Mouse (Mus musculus): ENCODE data around the gene Aldh1a2. TPM values are rescaled to one million over a fixed set of nuclear protein-coding genes. Genes with fewer than 3 reads are reported as not detected.

The Aldh1a2 gene
- polyA plus RNA-seq, 1 experiment from 2014 or later = 31.8 TPM

GRCm38 (mm10) chr9:71269711-71270110, 54.1 kb downstream of the Aldh1a2 start:
- WGBS = 43% methylated on average over 5 of the region's 5 CpGs
- no peak overlapping the region for H3K4me2 ChIP-seq (replicated peaks)
- no peaks in the 10 kb centered on the region for H3K4me1 ChIP-seq
- H3K36me3 ChIP-seq = no peaks in the 10 kb centered on the region
- H3K27ac ChIP-seq (replicated peaks) = peak overlapping the region; percentile 51
- no peak overlapping the region for H3K4me3 ChIP-seq (replicated peaks)
- no peak overlapping the region for H3K9ac ChIP-seq
- ATAC-seq (ENCODE audit: insufficient number of reproducible peaks, low FRiP score, low TSS enrichment, low read depth) = no peak
- no peaks in the 10 kb centered on the region for H3K9me3 ChIP-seq (replicated peaks)
- H3K27me3 ChIP-seq = no peaks in the 10 kb centered on the region

DNA sequence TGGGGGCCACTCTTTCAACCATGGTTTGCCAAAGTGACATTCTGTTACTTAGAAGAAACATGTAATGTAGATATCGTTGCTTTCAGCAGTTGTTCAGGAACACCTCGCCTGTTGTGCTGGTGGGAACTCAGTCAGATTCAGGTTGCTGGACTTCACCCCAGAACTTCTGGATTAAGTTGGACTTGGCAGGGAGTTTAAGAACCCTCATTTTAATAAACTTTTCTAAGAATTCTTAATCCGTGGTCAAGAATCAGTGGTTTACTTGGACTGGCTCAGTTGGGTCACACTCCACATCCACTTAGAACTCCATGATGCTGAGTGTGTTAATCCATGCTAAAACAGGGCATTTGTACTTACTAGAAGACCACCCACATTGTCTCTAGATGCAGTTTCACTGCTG, 54.6 kb downstream of the Aldh1a2 start:
- Histone ChIP-seq H3K27me3 (no peaks in the 10 kb centered on the region), H3K4me1 (no peaks in the 10 kb centered on the region), H3K36me3 (no peaks in the 10 kb centered on the region), H3K4me2 (replicated peaks) (no peak overlapping the region), H3K9me3 (replicated peaks) (no peaks in the 10 kb centered on the region), H3K4me3 (replicated peaks) (no peak overlapping the region), H3K27ac (replicated peaks) (peak overlapping the region; percentile 51), H3K9ac (no peak overlapping the region)
- no peak for ATAC-seq (ENCODE audit: insufficient number of reproducible peaks, low FRiP score, low TSS enrichment, low read depth)
- WGBS = 71% methylated on average over 3 of the region's 3 CpGs

DNA sequence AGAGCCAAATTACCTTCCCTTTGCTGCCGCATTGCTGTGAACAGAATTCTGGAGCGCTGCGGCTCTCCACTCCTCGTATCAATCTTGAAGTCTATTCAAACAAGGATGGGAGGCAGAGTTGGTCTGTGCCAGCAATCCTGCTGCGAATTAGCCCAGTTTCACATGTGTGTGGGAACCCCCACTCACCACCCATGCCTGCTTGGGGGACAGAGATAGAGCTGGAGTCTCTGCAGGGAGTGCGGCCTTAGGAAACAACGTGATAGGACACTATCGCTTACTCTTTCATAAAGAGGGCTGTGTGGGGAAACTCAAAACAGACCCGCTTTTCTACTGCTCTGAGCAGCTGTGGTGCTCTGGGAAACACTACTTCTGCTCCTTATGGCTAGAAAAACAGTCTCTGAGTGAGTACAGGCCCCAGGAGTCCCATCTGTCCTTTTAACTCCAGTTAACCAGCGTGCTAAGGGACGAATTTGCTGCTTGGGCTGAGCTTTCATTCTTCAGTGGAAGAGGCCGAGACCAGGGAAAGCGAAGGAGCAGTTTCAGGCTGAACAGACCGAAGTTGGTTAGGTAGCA, 60.6 kb downstream of the Aldh1a2 start:
- no peak for ATAC-seq (ENCODE audit: insufficient number of reproducible peaks, low FRiP score, low TSS enrichment, low read depth)
- H3K4me2 ChIP-seq (replicated peaks) = no peak overlapping the region

DNA sequence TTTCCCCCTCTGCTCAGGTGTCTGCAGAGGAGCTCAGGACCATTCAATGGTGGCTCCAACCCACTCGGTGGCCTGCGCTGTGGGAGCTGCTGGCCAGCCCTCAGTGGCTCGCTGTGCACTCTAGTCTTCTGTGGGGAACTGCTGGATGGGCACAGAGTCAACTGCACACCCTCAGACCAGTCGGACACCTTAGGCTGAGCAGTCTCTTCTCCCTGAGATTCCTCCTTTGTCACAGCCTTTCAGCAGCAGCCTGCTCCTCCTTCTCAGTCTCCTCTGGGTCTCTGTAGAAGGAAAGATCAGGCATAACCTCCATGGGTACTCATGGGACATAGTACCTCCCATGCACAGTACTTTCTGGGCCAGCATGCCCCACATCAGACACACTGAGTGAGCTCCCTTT, 63.2 kb downstream of the Aldh1a2 start:
- ATAC-seq (ENCODE audit: insufficient number of reproducible peaks, low FRiP score, low TSS enrichment, low read depth) = no peak
- WGBS = 85% methylated on average over 4 of the region's 4 CpGs
- Histone ChIP-seq H3K9ac (no peak overlapping the region), H3K4me1 (peaks cover 3% of the 10 kb centered on the region; the same call in 1 of the 2 replicates), H3K27ac (replicated peaks) (no peak overlapping the region), H3K4me2 (replicated peaks) (no peak overlapping the region), H3K4me3 (replicated peaks) (no peak overlapping the region), H3K9me3 (replicated peaks) (no peaks in the 10 kb centered on the region), H3K27me3 (no peaks in the 10 kb centered on the region), H3K36me3 (no peaks in the 10 kb centered on the region)

More for the DNA sequence above, 60.6 kb downstream of the Aldh1a2 start:
- H3K4me3 ChIP-seq (replicated peaks) = no peak overlapping the region
- WGBS = 53% methylated on average over 14 of the region's 14 CpGs
- H3K36me3 ChIP-seq = no peaks in the 10 kb centered on the region
- no peak overlapping the region for H3K9ac ChIP-seq
- peak overlapping the region; percentile 55; the same call in 1 of the 2 replicates for H3K27ac ChIP-seq (replicated peaks)
- no peaks in the 10 kb centered on the region for H3K9me3 ChIP-seq (replicated peaks)
- H3K4me1 ChIP-seq = peaks cover 3% of the 10 kb centered on the region; the same call in 1 of the 2 replicates
- no peaks in the 10 kb centered on the region for H3K27me3 ChIP-seq

GRCm38 (mm10) chr9:71283156-71283555, 67.6 kb downstream of the Aldh1a2 start:
- H3K9me3 ChIP-seq (replicated peaks) = no peaks in the 10 kb centered on the region
- ATAC-seq (ENCODE audit: insufficient number of reproducible peaks, low FRiP score, low TSS enrichment, low read depth) = no peak
- no peaks in the 10 kb centered on the region for H3K4me1 ChIP-seq
- H3K27me3 ChIP-seq = no peaks in the 10 kb centered on the region
- H3K9ac ChIP-seq = no peak overlapping the region
- H3K36me3 ChIP-seq = no peaks in the 10 kb centered on the region
- no peak overlapping the region for H3K4me2 ChIP-seq (replicated peaks)
- no peak overlapping the region for H3K27ac ChIP-seq (replicated peaks)
- H3K4me3 ChIP-seq (replicated peaks) = no peak overlapping the region
- WGBS = 90% methylated on average over 7 of the region's 7 CpGs

DNA sequence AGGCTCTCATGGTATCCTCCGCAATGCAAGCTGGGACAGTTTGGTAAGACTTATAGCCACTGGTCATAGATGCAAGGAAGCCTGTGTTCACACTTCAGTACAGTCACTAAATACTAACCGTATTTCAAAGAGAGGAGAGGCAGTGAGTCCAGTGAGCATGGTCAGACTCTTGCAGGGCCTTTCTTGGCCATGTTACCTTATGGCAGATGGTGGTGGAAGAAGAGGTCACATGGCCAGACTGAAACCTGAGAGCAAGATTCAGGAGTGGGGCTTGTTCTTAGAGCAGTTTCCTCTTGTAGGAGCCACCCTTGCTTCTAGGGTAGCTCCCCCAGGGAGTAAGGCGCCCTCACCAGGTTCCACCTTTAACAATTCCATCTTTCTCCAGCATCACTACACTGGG, 69.6 kb downstream of the Aldh1a2 start:
- H3K27ac ChIP-seq (replicated peaks) = no peak overlapping the region
- WGBS = 90% methylated on average over 3 of the region's 3 CpGs
- H3K9me3 ChIP-seq (replicated peaks) = no peaks in the 10 kb centered on the region
- H3K9ac ChIP-seq = no peak overlapping the region
- H3K4me3 ChIP-seq (replicated peaks) = no peak overlapping the region
- no peaks in the 10 kb centered on the region for H3K36me3 ChIP-seq
- no peak overlapping the region for H3K4me2 ChIP-seq (replicated peaks)
- H3K4me1 ChIP-seq = 0 out of 2 replicates have a peak, but pooled peaks cover under 1% of the 10 kb centered on the region
- no peaks in the 10 kb centered on the region for H3K27me3 ChIP-seq
- no peak for ATAC-seq (ENCODE audit: insufficient number of reproducible peaks, low FRiP score, low TSS enrichment, low read depth)

DNA sequence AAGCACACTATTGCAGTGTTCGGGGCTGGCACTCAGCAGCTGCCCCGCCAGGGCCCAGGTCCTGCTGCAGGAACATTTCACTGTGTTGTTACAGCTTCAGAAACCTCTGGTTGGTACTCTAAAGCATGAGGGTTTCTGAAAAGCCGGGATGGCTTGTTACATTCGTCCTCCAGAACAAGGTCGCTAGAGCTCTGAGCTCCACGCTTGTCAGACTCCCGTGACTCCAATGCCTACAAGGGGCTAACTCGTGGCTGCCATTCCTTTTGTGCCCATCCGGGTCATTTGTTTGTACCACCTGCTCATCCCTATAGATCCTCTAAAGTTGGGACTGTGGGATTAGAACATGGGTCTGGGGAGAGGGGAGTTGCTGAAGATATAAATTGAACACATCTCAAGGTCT, 70.8 kb downstream of the Aldh1a2 start:
- 94% methylated on average over 9 of the region's 9 CpGs for WGBS
- Histone ChIP-seq H3K9me3 (replicated peaks) (no peaks in the 10 kb centered on the region), H3K9ac (no peak overlapping the region), H3K4me1 (0 out of 2 replicates have a peak, but pooled peaks cover 3% of the 10 kb centered on the region), H3K27me3 (no peaks in the 10 kb centered on the region), H3K4me3 (replicated peaks) (no peak overlapping the region), H3K4me2 (replicated peaks) (no peak overlapping the region), H3K36me3 (no peaks in the 10 kb centered on the region), H3K27ac (replicated peaks) (no peak overlapping the region)
- ATAC-seq (ENCODE audit: insufficient number of reproducible peaks, low FRiP score, low TSS enrichment, low read depth) = no peak

DNA sequence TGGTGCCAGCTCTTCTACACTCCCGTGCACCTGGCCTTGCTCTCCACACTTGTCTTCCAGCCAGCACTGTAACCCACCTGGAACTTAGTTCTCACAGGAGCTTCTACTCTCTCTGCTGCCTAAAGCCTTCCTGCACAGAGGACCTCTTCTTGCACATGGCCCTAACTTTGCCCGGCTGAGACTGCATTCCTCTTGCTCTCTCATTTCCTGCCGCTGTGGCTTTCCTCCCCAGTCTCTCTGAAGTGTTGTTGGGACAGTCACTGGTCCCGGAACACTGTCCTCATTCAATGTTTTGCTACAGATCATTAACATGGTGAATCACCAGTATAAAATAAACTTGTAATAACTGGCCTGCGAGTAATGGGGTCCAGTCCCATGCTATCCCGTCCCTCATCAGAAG, 73.1 kb downstream of the Aldh1a2 start:
- 72% methylated on average over 6 of the region's 6 CpGs for WGBS
- no peaks in the 10 kb centered on the region for H3K27me3 ChIP-seq
- no peaks in the 10 kb centered on the region for H3K36me3 ChIP-seq
- H3K9ac ChIP-seq = no peak overlapping the region
- H3K9me3 ChIP-seq (replicated peaks) = no peaks in the 10 kb centered on the region
- no peak overlapping the region for H3K4me2 ChIP-seq (replicated peaks)
- 0 out of 2 replicates have a peak, but pooled peaks cover 7% of the 10 kb centered on the region for H3K4me1 ChIP-seq
- H3K4me3 ChIP-seq (replicated peaks) = no peak overlapping the region
- no peak overlapping the region for H3K27ac ChIP-seq (replicated peaks)
- ATAC-seq (ENCODE audit: insufficient number of reproducible peaks, low FRiP score, low TSS enrichment, low read depth) = no peak

- Histone ChIP-seq H3K4me1 (0 out of 2 replicates have a peak, but pooled peaks cover 10% of the 10 kb centered on the region), H3K9me3 (replicated peaks) (no peaks in the 10 kb centered on the region), H3K4me3 (replicated peaks) (no peak overlapping the region), H3K4me2 (replicated peaks) (no peak overlapping the region), H3K9ac (no peak overlapping the region), H3K27me3 (no peaks in the 10 kb centered on the region), H3K27ac (replicated peaks) (no peak overlapping the region), H3K36me3 (no peaks in the 10 kb centered on the region)
- no peak for ATAC-seq (ENCODE audit: insufficient number of reproducible peaks, low FRiP score, low TSS enrichment, low read depth)
- 60% methylated on average over 3 of the region's 3 CpGs for WGBS
These were observed 74.2 kb downstream of the Aldh1a2 start for GRCm38 (mm10) chr9:71289810-71290209.

- WGBS = 66% methylated on average over 1 of the region's 1 CpGs
- H3K4me2 ChIP-seq (replicated peaks) = no peak overlapping the region
- no peak overlapping the region for H3K4me3 ChIP-seq (replicated peaks)
These were observed 75.1 kb downstream of the Aldh1a2 start for GRCm38 (mm10) chr9:71290730-71291129.

GRCm38 (mm10) chr9:71295501-71295900, 79.9 kb downstream of the Aldh1a2 start:
- H3K4me1 ChIP-seq = 0 out of 2 replicates have a peak, but pooled peaks cover 7% of the 10 kb centered on the region
- H3K27me3 ChIP-seq = no peaks in the 10 kb centered on the region
- H3K4me3 ChIP-seq (replicated peaks) = no peak overlapping the region
- H3K9me3 ChIP-seq (replicated peaks) = no peaks in the 10 kb centered on the region
- no peak overlapping the region for H3K4me2 ChIP-seq (replicated peaks)
- no peak overlapping the region for H3K27ac ChIP-seq (replicated peaks)
- WGBS = 75% methylated on average over 8 of the region's 8 CpGs
- no peaks in the 10 kb centered on the region for H3K36me3 ChIP-seq
- no peak for ATAC-seq (ENCODE audit: insufficient number of reproducible peaks, low FRiP score, low TSS enrichment, low read depth)
- no peak overlapping the region for H3K9ac ChIP-seq

More at GRCm38 (mm10) chr9:71290730-71291129, 75.1 kb downstream of the Aldh1a2 start:
- Histone ChIP-seq H3K4me1 (0 out of 2 replicates have a peak, but pooled peaks cover 10% of the 10 kb centered on the region), H3K9ac (no peak overlapping the region), H3K36me3 (no peaks in the 10 kb centered on the region), H3K27me3 (no peaks in the 10 kb centered on the region), H3K9me3 (replicated peaks) (no peaks in the 10 kb centered on the region), H3K27ac (replicated peaks) (no peak overlapping the region)
- no peak for ATAC-seq (ENCODE audit: insufficient number of reproducible peaks, low FRiP score, low TSS enrichment, low read depth)

GRCm38 (mm10) chr9:71303594-71303993, 88.0 kb downstream of the Aldh1a2 start:
- no peaks in the 10 kb centered on the region for H3K9me3 ChIP-seq (replicated peaks)
- no peak overlapping the region for H3K4me3 ChIP-seq (replicated peaks)
- H3K4me1 ChIP-seq = no peaks in the 10 kb centered on the region
- H3K36me3 ChIP-seq = no peaks in the 10 kb centered on the region
- no peak overlapping the region for H3K4me2 ChIP-seq (replicated peaks)
- H3K27me3 ChIP-seq = no peaks in the 10 kb centered on the region
- 53% methylated on average over 2 of the region's 2 CpGs for WGBS
- H3K9ac ChIP-seq = no peak overlapping the region
- no peak overlapping the region for H3K27ac ChIP-seq (replicated peaks)
- ATAC-seq (ENCODE audit: insufficient number of reproducible peaks, low FRiP score, low TSS enrichment, low read depth) = no peak
